Mouse (Mus musculus) liver, embryonic 11.5 days (tissue): ENCODE results near the gene Palm2. TPM values are rescaled to one million over a fixed set of nuclear protein-coding genes. Genes with fewer than 3 reads are reported as not detected.

Experiments used
- ATAC-seq: fragments of 200-750 bp; cut with Nextera tagmentation; replicated peaks from 2 replicates; pipeline ENCODE4 v1.8.0; 2017; ENCODE audit warnings: moderate number of reproducible peaks, mild to moderate bottlenecking, moderate TSS enrichment, moderate library complexity; ENCODE audit not compliant: low FRiP score
- DNase-seq: peaks from one replicate; pipeline ENCODE4 v3.0.0-alpha.2; 2017; ENCODE audit warnings: low spot score
- H3K27ac ChIP-seq: fragments of 300-500 bp; sonication (generic); 2 replicates; pipeline ENCODE4 v1.5.1; 2014; ENCODE audit warnings: mild to moderate bottlenecking, low read depth, low read length, control low read depth
- H3K27me3 ChIP-seq: fragments of 300-500 bp; sonication (generic); replicated peaks from 2 replicates; pipeline ENCODE4 v1.6.1; 2014; ENCODE audit warnings: low read length, mixed read lengths; ENCODE audit not compliant: control insufficient read depth, insufficient read depth
- H3K36me3 ChIP-seq: fragments of 300-500 bp; sonication (generic); 2 replicates; pipeline ENCODE4 v1.6.1; 2014; ENCODE audit warnings: mild to moderate bottlenecking, low read length, moderate library complexity, mixed read lengths; ENCODE audit not compliant: control insufficient read depth, insufficient read depth
- H3K4me1 ChIP-seq: fragments of 300-500 bp; sonication (generic); replicated peaks from 2 replicates; pipeline ENCODE4 v1.6.1; 2014; ENCODE audit warnings: low read length, mixed read lengths; ENCODE audit not compliant: control insufficient read depth, insufficient read depth
- H3K4me2 ChIP-seq: fragments of 300-500 bp; sonication (generic); 2 replicates; pipeline ENCODE4 v1.6.1; 2014; ENCODE audit warnings: mild to moderate bottlenecking, control low read depth, moderate library complexity
- H3K4me3 ChIP-seq: fragments of 300-500 bp; sonication (generic); 2 replicates; pipeline ENCODE4 v1.5.1; 2014; ENCODE audit warnings: low read depth, low read length, control low read depth
- H3K9ac ChIP-seq: fragments of 300-500 bp; sonication (generic); 2 replicates; pipeline ENCODE4 v1.6.1; 2014; ENCODE audit warnings: low read depth, low read length, control low read depth
- H3K9me3 ChIP-seq: fragments of 300-500 bp; sonication (generic); 2 replicates; pipeline ENCODE4 v1.6.1; 2016; ENCODE audit warnings: low read length, inconsistent platforms, mixed read lengths; ENCODE audit not compliant: control insufficient read depth
- WGBS: fragments of 180-500 bp; shearing (Covaris S2); extraction: QIAGEN DNeasy Blood & Tissue Kit; methylation state at CpG from one replicate; pipeline ENCODE4 v1.1.7; 2014; 5-methylcytosine and 5-hydroxymethylcytosine counted together
- polyA plus RNA-seq: library from polyadenylated mRNA; unstranded; fragments of >200 nt; fragmentation: Nextera tagmentation; extraction: Ambion mirVana; gene quantifications from 2 replicates; pipeline ENCODE4 v1.2.1, GENCODE M21; 2014

Palm2 gene
- polyA plus RNA-seq, 1 experiment from 2014 or later: 0.71 TPM

GRCm38 (mm10) chr4:57690001-57690400, 256.0 kb downstream of the Palm2 start:
- DNase-seq (no peak), ATAC-seq (no peak)
- no peaks in the 10 kb centered on the region for H3K4me1 ChIP-seq
- no peaks in the 10 kb centered on the region for H3K36me3 ChIP-seq
- no peak overlapping the region for H3K27ac ChIP-seq
- H3K9ac ChIP-seq: no peak overlapping the region
- 63% methylated on average over 6 of the region's 6 CpGs for WGBS
- H3K4me2 ChIP-seq: no peak overlapping the region
- H3K9me3 ChIP-seq: no peaks in the 10 kb centered on the region
- no peaks in the 10 kb centered on the region for H3K27me3 ChIP-seq
- H3K4me3 ChIP-seq: no peak overlapping the region

GRCm38 (mm10) chr4:57690805-57691204, 256.8 kb downstream of the Palm2 start:
- no peak overlapping the region for H3K9ac ChIP-seq
- H3K4me2 ChIP-seq: no peak overlapping the region
- H3K27ac ChIP-seq: no peak overlapping the region
- H3K36me3 ChIP-seq: no peaks in the 10 kb centered on the region
- 58% methylated on average over 1 of the region's 1 CpGs for WGBS
- no peaks in the 10 kb centered on the region for H3K27me3 ChIP-seq
- no peak for ATAC-seq
- H3K4me3 ChIP-seq: no peak overlapping the region
- no peaks in the 10 kb centered on the region for H3K9me3 ChIP-seq
- no peak for DNase-seq
- H3K4me1 ChIP-seq: no peaks in the 10 kb centered on the region

DNA sequence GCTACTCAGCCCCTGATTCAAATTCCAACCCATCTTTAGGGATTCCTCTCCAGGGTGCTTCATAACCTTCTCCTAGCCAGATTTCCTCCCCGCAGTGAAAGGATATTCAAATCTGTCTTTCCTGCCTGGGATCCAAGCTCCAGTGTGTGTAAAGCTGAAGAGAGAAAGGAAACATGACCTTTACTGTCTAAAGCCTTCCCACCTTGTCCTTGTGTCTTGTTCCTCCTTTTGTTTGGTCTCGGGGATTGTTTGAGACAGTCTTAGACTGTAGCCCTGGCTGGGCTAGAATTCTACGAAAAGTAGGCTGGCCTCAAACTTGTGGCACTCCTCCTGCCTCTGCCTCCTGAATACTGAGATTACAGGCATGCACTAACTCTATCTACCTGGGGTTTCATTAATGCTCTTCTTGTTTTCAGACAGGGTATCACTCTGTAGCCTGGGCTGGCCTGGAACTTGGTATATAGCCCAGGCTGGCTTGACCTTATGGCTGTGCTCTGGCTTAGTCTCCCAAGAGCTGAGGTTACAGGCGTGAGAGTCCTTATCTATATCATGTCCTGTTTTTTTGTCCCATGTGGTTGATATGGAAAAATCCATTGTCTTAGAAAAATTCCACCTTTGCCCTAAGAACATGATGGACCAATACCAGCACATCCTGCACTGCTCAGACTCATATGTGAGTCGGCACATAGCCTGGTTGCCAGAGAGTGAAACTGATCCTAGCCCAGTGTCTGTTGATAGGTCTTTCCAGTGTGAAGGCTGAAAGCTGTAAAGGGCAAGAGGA, 260.5 kb downstream of the Palm2 start:
- Histone ChIP-seq H3K27me3 (no peaks in the 10 kb centered on the region), H3K4me1 (no peaks in the 10 kb centered on the region), H3K9me3 (no peaks in the 10 kb centered on the region), H3K4me2 (no peak overlapping the region), H3K36me3 (no peaks in the 10 kb centered on the region), H3K9ac (no peak overlapping the region), H3K4me3 (no peak overlapping the region), H3K27ac (no peak overlapping the region)
- ATAC-seq: no peak
- 66% methylated on average over 5 of the region's 5 CpGs for WGBS
- no peak for DNase-seq

GRCm38 (mm10) chr4:57696955-57697354, 262.9 kb downstream of the Palm2 start:
- H3K4me3 ChIP-seq: no peak overlapping the region
- ATAC-seq (no peak), DNase-seq (no peak)
- no peak overlapping the region for H3K9ac ChIP-seq
- no peaks in the 10 kb centered on the region for H3K36me3 ChIP-seq
- H3K9me3 ChIP-seq: no peaks in the 10 kb centered on the region
- no peak overlapping the region for H3K27ac ChIP-seq
- WGBS: 88% methylated on average over 11 of the region's 11 CpGs
- no peak overlapping the region for H3K4me2 ChIP-seq
- no peaks in the 10 kb centered on the region for H3K27me3 ChIP-seq
- H3K4me1 ChIP-seq: no peaks in the 10 kb centered on the region

DNA sequence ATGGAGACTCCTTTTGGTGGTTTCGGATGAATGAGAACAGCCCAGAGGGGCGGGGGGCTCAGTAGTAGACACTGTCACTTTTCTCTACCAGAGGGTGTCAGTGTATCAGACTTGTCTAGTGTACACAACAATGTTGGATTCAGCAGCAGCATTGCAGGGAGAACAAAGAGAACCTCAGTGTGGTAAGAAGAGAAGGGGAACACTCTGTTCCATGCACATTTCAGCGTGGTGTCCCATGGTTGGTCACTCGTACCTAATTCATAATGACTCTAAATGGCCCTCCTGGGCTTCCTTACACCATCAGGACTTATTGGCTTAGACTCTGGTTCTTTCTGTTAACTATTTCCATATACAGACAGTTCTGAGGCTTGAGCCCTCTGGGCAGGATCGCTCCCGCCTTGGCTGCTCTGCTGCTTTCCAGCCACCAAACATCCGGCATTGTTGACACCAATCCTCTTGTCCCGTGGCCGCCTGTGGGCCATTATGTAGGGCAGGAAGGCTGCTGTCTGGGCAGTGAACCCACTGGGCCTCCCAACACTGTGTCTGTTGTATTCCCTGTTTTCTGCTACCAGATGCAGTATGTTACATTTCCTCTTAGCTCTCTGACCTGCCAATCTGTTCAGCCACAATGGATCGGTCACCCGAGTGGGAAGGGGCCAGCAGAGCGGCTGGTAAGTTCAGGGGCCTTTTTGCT, 264.0 kb downstream of the Palm2 start:
- Histone ChIP-seq H3K27me3 (no peaks in the 10 kb centered on the region), H3K36me3 (no peaks in the 10 kb centered on the region), H3K27ac (no peak overlapping the region), H3K9me3 (no peaks in the 10 kb centered on the region), H3K4me1 (no peaks in the 10 kb centered on the region), H3K4me3 (no peak overlapping the region), H3K4me2 (no peak overlapping the region), H3K9ac (no peak overlapping the region)
- ATAC-seq: no peak
- 89% methylated on average over 12 of the region's 12 CpGs for WGBS
- DNase-seq: no peak

DNA sequence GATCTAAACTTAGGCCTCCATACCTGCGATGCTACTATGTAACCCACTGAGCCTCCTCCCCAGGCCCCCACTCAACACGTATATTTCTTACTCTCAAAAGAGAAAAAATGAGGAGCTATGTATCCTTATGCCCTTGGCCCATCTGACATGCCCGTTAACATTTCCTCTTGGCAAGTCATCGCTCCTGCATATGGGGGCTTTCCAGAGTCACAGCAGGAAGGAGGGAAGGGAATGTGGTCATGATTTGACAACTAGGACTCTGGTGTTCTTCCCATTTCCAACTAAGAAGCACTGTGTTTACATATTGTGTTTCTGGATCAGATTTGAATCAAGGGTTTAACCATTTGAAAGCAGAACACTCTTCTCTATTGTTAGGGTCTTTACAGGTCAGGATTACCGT, 267.5 kb downstream of the Palm2 start:
- no peaks in the 10 kb centered on the region for H3K4me1 ChIP-seq
- ATAC-seq (no peak), DNase-seq (no peak)
- no peak overlapping the region for H3K4me3 ChIP-seq
- no peaks in the 10 kb centered on the region for H3K36me3 ChIP-seq
- no peak overlapping the region for H3K9ac ChIP-seq
- no peaks in the 10 kb centered on the region for H3K9me3 ChIP-seq
- no peaks in the 10 kb centered on the region for H3K27me3 ChIP-seq
- 76% methylated on average over 5 of the region's 5 CpGs for WGBS
- H3K27ac ChIP-seq: no peak overlapping the region
- no peak overlapping the region for H3K4me2 ChIP-seq

- DNase-seq (no peak), ATAC-seq (no peak)
- H3K4me1 ChIP-seq: no peaks in the 10 kb centered on the region
- H3K9me3 ChIP-seq: no peaks in the 10 kb centered on the region
- H3K36me3 ChIP-seq: no peaks in the 10 kb centered on the region
- no peak overlapping the region for H3K4me2 ChIP-seq
- H3K4me3 ChIP-seq: no peak overlapping the region
- WGBS: 76% methylated on average over 11 of the region's 11 CpGs
- no peak overlapping the region for H3K9ac ChIP-seq
- H3K27me3 ChIP-seq: no peaks in the 10 kb centered on the region
- H3K27ac ChIP-seq: no peak overlapping the region
Measured at GRCm38 (mm10) chr4:57703574-57704470, 269.8 kb downstream of the Palm2 start.

GRCm38 (mm10) chr4:57704575-57704974, 270.5 kb downstream of the Palm2 start:
- H3K4me3 ChIP-seq: no peak overlapping the region
- no peaks in the 10 kb centered on the region for H3K4me1 ChIP-seq
- 87% methylated on average over 7 of the region's 7 CpGs for WGBS
- H3K27ac ChIP-seq: no peak overlapping the region
- H3K36me3 ChIP-seq: no peaks in the 10 kb centered on the region
- no peaks in the 10 kb centered on the region for H3K9me3 ChIP-seq
- no peaks in the 10 kb centered on the region for H3K27me3 ChIP-seq
- H3K9ac ChIP-seq: no peak overlapping the region
- H3K4me2 ChIP-seq: no peak overlapping the region
- ATAC-seq (no peak), DNase-seq (no peak)
